Mouse (Mus musculus): ENCODE data around the gene Fam178b. TPM values are rescaled to one million over a fixed set of nuclear protein-coding genes. Genes with fewer than 3 reads are reported as not detected.

Gene Fam178b
- total RNA-seq (2017), result not detected in 2 replicates

GRCm38 (mm10) chr1:36682620-36683355, at the start of gene Fam178b:
Fam178b (minus strand) TSS chr1:36683183.
- no peak for ATAC-seq (ENCODE audit: extremely low read depth, insufficient number of reproducible peaks, low FRiP score, poor library complexity, severe bottlenecking)

GRCm38 (mm10) chr1:36724057-36724431, 41.1 kb upstream of the Fam178b start:
- no peak for ATAC-seq (ENCODE audit: extremely low read depth, insufficient number of reproducible peaks, low FRiP score, poor library complexity, severe bottlenecking)

GRCm38 (mm10) chr1:36723146-36724056, 40.4 kb upstream of the Fam178b start:
- 0 out of 2 replicates have a peak, but pooled peaks have one; percentile 23 for ATAC-seq (ENCODE audit: extremely low read depth, insufficient number of reproducible peaks, low FRiP score, poor library complexity, severe bottlenecking)

GRCm38 (mm10) chr1:36718786-36719185, 35.8 kb upstream of the Fam178b start:
- ATAC-seq (ENCODE audit: extremely low read depth, insufficient number of reproducible peaks, low FRiP score, poor library complexity, severe bottlenecking), result no peak

GRCm38 (mm10) chr1:36714311-36714710, 31.3 kb upstream of the Fam178b start, which contains the start of gene Actr1b:
Actr1b (minus strand) TSS chr1:36714422.
- ATAC-seq (ENCODE audit: extremely low read depth, insufficient number of reproducible peaks, low FRiP score, poor library complexity, severe bottlenecking), result no peak

GRCm38 (mm10) chr1:36711104-36711503, 28.1 kb upstream of the Fam178b start:
- ATAC-seq (ENCODE audit: extremely low read depth, insufficient number of reproducible peaks, low FRiP score, poor library complexity, severe bottlenecking), result no peak

- peak; percentile 98 for ATAC-seq (ENCODE audit: extremely low read depth, insufficient number of reproducible peaks, low FRiP score, poor library complexity, severe bottlenecking)
These were observed 26.9 kb upstream of the Fam178b start, which contains the start of gene 4933424G06Rik for GRCm38 (mm10) chr1:36709854-36710280. 4933424G06Rik (plus strand) TSS chr1:36710149.

- no peak for ATAC-seq (ENCODE audit: extremely low read depth, insufficient number of reproducible peaks, low FRiP score, poor library complexity, severe bottlenecking)
These were observed 26.3 kb upstream of the Fam178b start for GRCm38 (mm10) chr1:36709055-36709853.

GRCm38 (mm10) chr1:36708626-36709025, 25.6 kb upstream of the Fam178b start:
- no peak for ATAC-seq (ENCODE audit: extremely low read depth, insufficient number of reproducible peaks, low FRiP score, poor library complexity, severe bottlenecking)

- no peak for ATAC-seq (ENCODE audit: extremely low read depth, insufficient number of reproducible peaks, low FRiP score, poor library complexity, severe bottlenecking)
These were observed 24.8 kb upstream of the Fam178b start for GRCm38 (mm10) chr1:36707797-36708196.

GRCm38 (mm10) chr1:36707166-36707565, 24.2 kb upstream of the Fam178b start:
- no peak for ATAC-seq (ENCODE audit: extremely low read depth, insufficient number of reproducible peaks, low FRiP score, poor library complexity, severe bottlenecking)

GRCm38 (mm10) chr1:36697030-36697429, 14.0 kb upstream of the Fam178b start:
- ATAC-seq (ENCODE audit: extremely low read depth, insufficient number of reproducible peaks, low FRiP score, poor library complexity, severe bottlenecking), result no peak

- no peak for ATAC-seq (ENCODE audit: extremely low read depth, insufficient number of reproducible peaks, low FRiP score, poor library complexity, severe bottlenecking)
These were observed 13.4 kb upstream of the Fam178b start for GRCm38 (mm10) chr1:36696411-36696810.

- ATAC-seq (ENCODE audit: extremely low read depth, insufficient number of reproducible peaks, low FRiP score, poor library complexity, severe bottlenecking), result no peak
These were observed 11.9 kb upstream of the Fam178b start for GRCm38 (mm10) chr1:36694871-36695270.

GRCm38 (mm10) chr1:36691271-36692155, 8.5 kb upstream of the Fam178b start, which contains the start of gene Cox5b:
Cox5b (plus strand) TSS chr1:36691449.
- peak; percentile 96 for ATAC-seq (ENCODE audit: extremely low read depth, insufficient number of reproducible peaks, low FRiP score, poor library complexity, severe bottlenecking)

GRCm38 (mm10) chr1:36690671-36691235, 7.8 kb upstream of the Fam178b start:
- no peak for ATAC-seq (ENCODE audit: extremely low read depth, insufficient number of reproducible peaks, low FRiP score, poor library complexity, severe bottlenecking)

GRCm38 (mm10) chr1:36683810-36684467, 956 bp upstream of the Fam178b start:
- ATAC-seq (ENCODE audit: extremely low read depth, insufficient number of reproducible peaks, low FRiP score, poor library complexity, severe bottlenecking), result peak; percentile 80
